Mouse (Mus musculus) small intestine, adult 2 months (tissue): ENCODE results near the gene Cdk5.

Source experiments
- CTCF ChIP-seq: fragments of 200-500 bp; IDR thresholded peaks from 2 replicates; pipeline ENCODE4 v1.5.1; 2012; ENCODE audit warnings: low read depth, mild to moderate bottlenecking, control low read depth, inconsistent platforms, low read length, moderate library complexity, mixed read lengths; ENCODE audit not compliant: insufficient replicate concordance, insufficient read length; ENCODE audit errors: extremely low read depth
- POLR2A ChIP-seq: fragments of 200-500 bp; IDR thresholded peaks from 2 replicates; pipeline ENCODE4 v1.6.1; 2012; ENCODE audit warnings: low read depth, mild to moderate bottlenecking, control low read depth, inconsistent platforms, low read length, moderate library complexity

DNA sequence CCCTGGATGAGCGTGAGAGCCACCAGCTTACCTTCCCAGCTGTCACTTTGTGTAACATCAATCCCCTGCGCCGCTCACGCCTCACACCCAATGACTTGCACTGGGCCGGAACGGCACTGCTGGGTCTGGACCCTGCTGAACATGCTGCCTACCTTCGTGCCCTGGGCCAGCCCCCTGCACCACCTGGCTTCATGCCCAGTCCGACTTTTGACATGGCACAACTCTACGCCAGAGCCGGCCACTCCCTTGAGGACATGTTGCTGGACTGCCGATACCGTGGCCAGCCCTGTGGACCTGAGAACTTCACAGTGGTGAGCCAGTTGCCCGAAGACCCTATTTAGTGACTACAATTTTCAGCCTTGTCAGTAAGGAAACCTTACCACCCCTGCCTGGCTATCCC is 9.4 kb downstream of the Cdk5 start:
- TF ChIP-seq POLR2A (no peak), CTCF (no peak)
